Mouse (Mus musculus) forebrain, embryonic 14.5 days (tissue): Measurements from ENCODE around the gene Gm9821. TPM values are rescaled to one million over a fixed set of nuclear protein-coding genes. Genes with fewer than 3 reads are reported as not detected.

Experiments
- ATAC-seq: fragments of 200-750 bp; cut with Nextera tagmentation; 2 replicates; pipeline ENCODE4 v1.8.0; 2017; ENCODE audit warnings: mild to moderate bottlenecking, moderate library complexity
- DNase-seq: peaks from one replicate; pipeline ENCODE4 v3.0.0-alpha.2; 2015; ENCODE audit warnings: low spot score
- H3K27ac ChIP-seq: fragments of 300-500 bp; sonication (generic); 2 replicates; pipeline ENCODE4 v1.5.1; 2014; ENCODE audit warnings: low read depth, mild to moderate bottlenecking, control low read depth, low read length, moderate library complexity
- H3K27me3 ChIP-seq: fragments of 300-500 bp; sonication (generic); replicated peaks from 2 replicates; pipeline ENCODE4 v1.6.1; 2014; ENCODE audit warnings: low read length, control low read depth, mixed read lengths; ENCODE audit not compliant: control insufficient read depth, insufficient read depth
- H3K36me3 ChIP-seq: fragments of 300-500 bp; sonication (generic); 2 replicates; pipeline ENCODE4 v1.6.1; 2014; ENCODE audit warnings: low read length, control low read depth; ENCODE audit not compliant: control insufficient read depth, insufficient read depth
- H3K4me1 ChIP-seq: fragments of 300-500 bp; sonication (generic); 2 replicates; pipeline ENCODE4 v1.6.1; 2014; ENCODE audit warnings: antibody characterized with exemption, low read length, control low read depth; ENCODE audit not compliant: control insufficient read depth, insufficient read depth
- H3K4me2 ChIP-seq: fragments of 300-500 bp; sonication (generic); 2 replicates; pipeline ENCODE4 v1.6.1; 2014; ENCODE audit warnings: mild to moderate bottlenecking, control low read depth, low read length
- H3K4me3 ChIP-seq: fragments of 300-500 bp; sonication (generic); 2 replicates; pipeline ENCODE4 v1.5.1; 2014; ENCODE audit warnings: low read depth, low read length, control low read depth
- H3K9ac ChIP-seq: fragments of 300-500 bp; sonication (generic); 2 replicates; pipeline ENCODE4 v1.6.1; 2014; ENCODE audit warnings: mild to moderate bottlenecking, low read length, control low read depth, moderate library complexity
- H3K9me3 ChIP-seq: fragments of 300-500 bp; sonication (generic); replicated peaks from 2 replicates; pipeline ENCODE4 v1.6.1; 2016; ENCODE audit warnings: low read length, control low read depth, mixed read lengths; ENCODE audit not compliant: control insufficient read depth
- WGBS: fragments of 180-500 bp; shearing (Covaris S2); extraction: QIAGEN DNeasy Blood & Tissue Kit; methylation state at CpG from one replicate; pipeline ENCODE4 v1.1.7; 2014; 5-methylcytosine and 5-hydroxymethylcytosine counted together
- polyA plus RNA-seq: library from polyadenylated mRNA; unstranded; fragments of >200 nt; fragmentation: Nextera tagmentation; extraction: Ambion mirVana; gene quantifications from 2 replicates; pipeline ENCODE4 v1.2.1, GENCODE M21; 2014

Gm9821 gene
- polyA plus RNA-seq, 1 experiment from 2014 or later, result 0.20 TPM

DNA sequence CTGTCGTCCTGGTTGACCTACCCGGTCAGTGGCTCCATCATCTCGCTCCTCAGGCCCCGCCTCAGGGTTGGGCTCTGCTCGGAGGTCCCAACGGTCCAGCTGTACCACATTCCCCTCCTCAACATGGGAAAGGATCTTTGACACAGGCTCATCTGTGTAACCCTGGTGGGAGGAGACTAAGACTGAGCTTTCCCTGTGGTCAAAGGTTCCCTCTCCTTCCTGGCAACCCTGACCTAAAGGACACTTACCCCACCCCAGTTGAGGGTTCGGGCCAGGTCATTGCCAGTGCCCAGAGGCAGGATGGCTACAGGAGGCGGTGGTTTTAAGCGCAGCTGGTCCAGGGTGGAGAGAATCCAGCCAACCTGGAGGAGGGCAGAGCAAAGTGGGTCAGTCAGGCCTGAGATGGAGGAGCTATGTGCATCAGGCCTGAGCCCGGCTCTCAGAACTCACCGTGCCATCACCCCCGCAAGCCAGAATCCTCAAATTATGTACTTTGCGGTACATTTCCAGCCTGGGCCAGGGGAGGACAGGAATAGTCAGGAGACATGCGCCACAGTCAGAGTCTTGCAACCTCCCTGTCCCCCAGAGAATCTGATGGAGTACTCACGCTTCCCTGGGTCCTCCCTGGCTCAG, 6.1 kb upstream of the Gm9821 start:
- DNase-seq (no peak), ATAC-seq (no peak)
- no peak overlapping the region for H3K4me2 ChIP-seq
- H3K27me3 ChIP-seq, result no peaks in the 10 kb centered on the region
- peaks cover 48% of the 10 kb centered on the region for H3K36me3 ChIP-seq
- H3K9ac ChIP-seq, result no peak overlapping the region
- no peaks in the 10 kb centered on the region for H3K9me3 ChIP-seq
- H3K4me1 ChIP-seq, result peaks cover under 1% of the 10 kb centered on the region; the same call in 1 of the 2 replicates
- no peak overlapping the region for H3K4me3 ChIP-seq
- WGBS, result 90% methylated on average over 15 of the region's 15 CpGs
- no peak overlapping the region for H3K27ac ChIP-seq

DNA sequence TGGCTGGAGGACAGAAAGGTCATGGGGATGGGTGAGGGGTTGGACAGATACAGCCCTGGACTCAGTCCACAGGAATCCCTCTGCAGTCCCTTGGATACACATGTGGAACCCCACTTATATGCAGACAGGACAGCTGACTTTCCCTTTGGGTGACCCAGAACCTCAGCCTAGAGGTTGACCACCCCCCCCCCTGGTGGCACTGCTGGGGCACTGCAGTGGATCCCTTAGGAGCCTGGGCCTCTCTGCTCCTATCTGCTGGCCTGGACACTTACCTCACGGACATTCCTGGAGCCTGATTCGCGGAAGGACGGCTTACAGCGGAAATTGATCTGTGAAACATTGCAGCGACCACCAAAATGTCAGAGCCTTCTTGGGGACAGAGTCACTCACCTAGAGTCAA, 3.1 kb upstream of the Gm9821 start:
- no peak for ATAC-seq
- Histone ChIP-seq H3K4me2 (no peak overlapping the region), H3K9me3 (no peaks in the 10 kb centered on the region), H3K9ac (no peak overlapping the region), H3K27ac (no peak overlapping the region), H3K36me3 (peaks cover 29% of the 10 kb centered on the region), H3K4me1 (peaks cover 7% of the 10 kb centered on the region; the same call in 1 of the 2 replicates), H3K4me3 (no peak overlapping the region), H3K27me3 (no peaks in the 10 kb centered on the region)
- WGBS, result 69% methylated on average over 6 of the region's 6 CpGs
- DNase-seq, result no peak

DNA sequence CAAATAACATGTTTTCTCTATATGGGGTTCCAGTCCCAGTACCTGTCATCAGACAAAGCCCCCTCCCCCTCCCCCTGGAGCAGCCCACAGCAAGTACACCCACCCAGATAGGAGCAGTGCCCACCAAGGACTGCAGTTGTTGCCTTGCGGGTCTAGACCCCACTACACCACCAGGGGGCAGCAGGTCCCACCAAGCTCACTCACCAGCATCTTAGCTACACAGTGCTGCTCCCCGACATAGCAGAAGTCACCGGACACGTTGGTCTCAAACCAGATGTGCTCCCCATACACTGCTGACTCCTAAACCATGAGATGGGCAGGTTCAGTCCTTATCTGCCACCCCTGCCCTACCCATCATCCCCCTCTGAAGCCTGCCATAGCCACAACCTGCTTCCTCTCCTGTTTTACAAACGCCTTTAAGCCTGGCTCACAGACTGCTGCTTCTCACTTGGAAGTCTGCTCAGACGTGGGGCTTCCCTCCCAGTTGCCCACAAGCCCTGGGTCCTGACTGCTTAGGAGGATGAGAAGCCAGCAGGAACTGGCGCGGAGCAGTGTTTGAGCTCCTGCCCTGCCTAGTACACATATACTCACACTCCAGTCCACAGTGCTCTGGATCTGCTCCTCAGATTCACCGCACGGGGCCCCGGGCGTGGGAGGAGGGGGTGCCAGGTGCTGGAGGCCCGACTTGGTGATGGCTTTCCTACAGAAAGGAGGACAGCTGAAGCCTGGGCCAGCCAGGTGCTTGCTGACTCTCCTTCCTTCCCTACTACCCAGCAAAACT, 1.1 kb upstream of the Gm9821 start:
- WGBS, result 49% methylated on average over 13 of the region's 13 CpGs
- Histone ChIP-seq H3K9me3 (no peaks in the 10 kb centered on the region), H3K36me3 (peaks cover 9% of the 10 kb centered on the region), H3K4me1 (peaks cover 17% of the 10 kb centered on the region), H3K4me3 (no peak overlapping the region), H3K4me2 (no peak overlapping the region), H3K27me3 (no peaks in the 10 kb centered on the region), H3K9ac (no peak overlapping the region), H3K27ac (no peak overlapping the region)
- ATAC-seq, result peak; percentile 83
- peak; percentile 82 for DNase-seq

DNA sequence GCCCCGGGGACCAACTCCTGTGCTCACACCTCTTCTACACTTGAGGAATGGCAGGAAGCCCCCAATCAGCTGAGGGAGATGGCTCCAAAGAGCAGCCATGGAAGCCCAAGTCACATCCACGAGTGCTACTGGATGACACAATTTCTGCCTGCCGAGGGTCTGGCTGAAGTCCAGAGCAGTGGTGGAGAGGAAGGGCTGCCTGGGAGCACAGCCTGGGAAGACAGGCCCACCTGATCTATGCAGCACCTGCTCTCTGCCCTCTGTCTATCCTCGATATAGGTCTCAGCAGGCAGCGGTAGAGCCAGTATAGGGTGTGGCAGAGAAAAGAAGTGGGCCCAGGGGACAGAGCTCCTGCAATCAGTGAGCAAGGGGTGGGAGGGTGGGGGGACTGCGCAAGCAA, 1.3 kb downstream of the Gm9821 start:
- no peak for ATAC-seq
- no peak overlapping the region for H3K9ac ChIP-seq
- no peak overlapping the region for H3K27ac ChIP-seq
- H3K36me3 ChIP-seq, result 0 out of 2 replicates have a peak, but pooled peaks cover 4% of the 10 kb centered on the region
- no peak overlapping the region for H3K4me2 ChIP-seq
- WGBS, result 60% methylated on average over 6 of the region's 6 CpGs
- no peaks in the 10 kb centered on the region for H3K9me3 ChIP-seq
- peaks cover 33% of the 10 kb centered on the region for H3K4me1 ChIP-seq
- H3K4me3 ChIP-seq, result no peak overlapping the region
- no peaks in the 10 kb centered on the region for H3K27me3 ChIP-seq
- DNase-seq, result no peak

DNA sequence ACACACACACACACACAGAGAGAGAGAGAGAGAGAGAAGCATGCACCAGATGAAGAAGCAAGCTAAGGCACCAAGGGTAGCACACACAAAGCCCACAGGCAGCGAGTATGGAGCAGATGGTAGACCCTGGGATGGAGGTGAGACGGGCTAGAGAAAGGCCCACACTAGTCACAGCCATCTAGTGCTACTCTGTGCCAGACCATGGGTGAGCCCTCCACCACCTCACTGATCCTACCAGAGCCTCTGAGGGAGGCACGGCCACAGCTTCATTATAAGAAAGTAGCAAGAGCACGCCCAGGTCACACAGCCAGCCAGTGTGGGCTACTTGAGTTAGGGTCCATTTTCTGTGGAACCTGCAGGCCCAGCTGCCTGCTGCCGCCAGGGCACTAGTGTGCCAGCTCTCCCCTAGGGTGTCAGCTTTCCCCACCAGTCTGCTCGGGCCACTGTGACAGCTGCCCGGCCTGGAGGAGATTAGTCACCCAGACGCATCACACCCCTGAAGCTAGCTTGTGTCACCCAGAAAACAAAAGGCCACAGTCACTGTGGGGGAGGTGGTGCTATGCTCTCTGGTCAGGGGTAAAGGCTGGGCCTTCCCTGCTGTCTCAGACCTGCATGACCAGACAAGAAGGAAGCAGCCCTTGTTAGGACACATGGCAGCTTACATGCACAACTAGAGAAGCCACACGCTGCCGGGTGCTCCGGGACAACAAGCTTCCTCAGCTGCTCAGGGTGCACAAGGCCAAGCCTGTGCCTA, 2.1 kb downstream of the Gm9821 start:
- H3K4me1 ChIP-seq, result peaks cover 33% of the 10 kb centered on the region
- ATAC-seq, result no peak
- H3K4me3 ChIP-seq, result no peak overlapping the region
- peak overlapping the region; percentile 39 for H3K27ac ChIP-seq
- no peaks in the 10 kb centered on the region for H3K27me3 ChIP-seq
- WGBS, result 46% methylated on average over 11 of the region's 11 CpGs
- 0 out of 2 replicates have a peak overlapping the region, but pooled peaks have one; percentile 25 for H3K9ac ChIP-seq
- no peak for DNase-seq
- no peaks in the 10 kb centered on the region for H3K9me3 ChIP-seq
- H3K36me3 ChIP-seq, result no peaks in the 10 kb centered on the region
- no peak overlapping the region for H3K4me2 ChIP-seq

DNA sequence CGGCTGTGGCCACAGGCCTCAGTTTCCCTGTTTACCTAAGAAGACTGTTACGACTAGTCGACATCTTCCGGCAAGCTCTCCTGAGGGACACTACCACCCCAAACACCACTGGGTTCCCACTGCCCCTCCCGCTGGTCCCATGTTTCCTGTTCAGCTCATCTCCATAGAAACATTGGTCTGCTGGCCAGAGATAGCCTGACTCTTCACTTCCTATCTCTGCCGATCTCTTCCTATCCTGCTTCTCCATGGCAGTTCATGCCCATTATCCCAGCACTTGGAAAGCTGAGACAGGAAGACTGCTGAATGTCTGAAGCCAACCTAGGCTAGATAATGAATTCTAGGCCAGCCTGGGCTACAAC, 2.6 kb downstream of the Gm9821 start:
- H3K4me2 ChIP-seq, result no peak overlapping the region
- H3K36me3 ChIP-seq, result no peaks in the 10 kb centered on the region
- ATAC-seq (no peak), DNase-seq (no peak)
- H3K27me3 ChIP-seq, result no peaks in the 10 kb centered on the region
- peak overlapping the region; percentile 39; the same call in 1 of the 2 replicates for H3K27ac ChIP-seq
- H3K4me3 ChIP-seq, result no peak overlapping the region
- no peaks in the 10 kb centered on the region for H3K9me3 ChIP-seq
- peaks cover 33% of the 10 kb centered on the region for H3K4me1 ChIP-seq
- no peak overlapping the region for H3K9ac ChIP-seq
- 85% methylated on average over 6 of the region's 6 CpGs for WGBS

DNA sequence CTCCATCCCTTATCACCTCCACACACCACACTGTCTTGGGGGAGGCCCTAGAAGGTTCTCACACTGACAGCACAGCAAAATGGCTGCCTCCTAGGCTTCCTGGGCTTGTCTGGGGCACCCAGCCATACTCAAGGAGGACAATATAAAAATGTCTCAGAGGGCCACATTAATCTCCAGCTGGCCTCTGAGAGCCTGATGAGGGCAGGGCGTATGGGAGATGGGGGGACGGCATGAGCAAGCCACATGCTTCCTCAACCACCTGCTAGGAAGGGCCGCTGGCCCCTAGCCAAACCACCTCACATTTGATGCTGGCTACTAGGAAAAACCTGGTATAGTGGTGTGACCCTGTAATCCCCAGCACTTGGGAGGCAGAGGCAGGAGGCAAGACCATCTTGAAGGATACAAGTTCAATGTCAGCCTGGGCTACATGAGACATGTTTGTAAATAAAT, 3.3 kb downstream of the Gm9821 start:
- no peak overlapping the region for H3K4me2 ChIP-seq
- no peak overlapping the region; the same call in 1 of the 2 replicates for H3K27ac ChIP-seq
- H3K27me3 ChIP-seq, result no peaks in the 10 kb centered on the region
- H3K9me3 ChIP-seq, result no peaks in the 10 kb centered on the region
- peaks cover 33% of the 10 kb centered on the region for H3K4me1 ChIP-seq
- no peak overlapping the region for H3K4me3 ChIP-seq
- H3K36me3 ChIP-seq, result no peaks in the 10 kb centered on the region
- DNase-seq (no peak), ATAC-seq (no peak)
- 68% methylated on average over 3 of the region's 3 CpGs for WGBS
- H3K9ac ChIP-seq, result no peak overlapping the region

DNA sequence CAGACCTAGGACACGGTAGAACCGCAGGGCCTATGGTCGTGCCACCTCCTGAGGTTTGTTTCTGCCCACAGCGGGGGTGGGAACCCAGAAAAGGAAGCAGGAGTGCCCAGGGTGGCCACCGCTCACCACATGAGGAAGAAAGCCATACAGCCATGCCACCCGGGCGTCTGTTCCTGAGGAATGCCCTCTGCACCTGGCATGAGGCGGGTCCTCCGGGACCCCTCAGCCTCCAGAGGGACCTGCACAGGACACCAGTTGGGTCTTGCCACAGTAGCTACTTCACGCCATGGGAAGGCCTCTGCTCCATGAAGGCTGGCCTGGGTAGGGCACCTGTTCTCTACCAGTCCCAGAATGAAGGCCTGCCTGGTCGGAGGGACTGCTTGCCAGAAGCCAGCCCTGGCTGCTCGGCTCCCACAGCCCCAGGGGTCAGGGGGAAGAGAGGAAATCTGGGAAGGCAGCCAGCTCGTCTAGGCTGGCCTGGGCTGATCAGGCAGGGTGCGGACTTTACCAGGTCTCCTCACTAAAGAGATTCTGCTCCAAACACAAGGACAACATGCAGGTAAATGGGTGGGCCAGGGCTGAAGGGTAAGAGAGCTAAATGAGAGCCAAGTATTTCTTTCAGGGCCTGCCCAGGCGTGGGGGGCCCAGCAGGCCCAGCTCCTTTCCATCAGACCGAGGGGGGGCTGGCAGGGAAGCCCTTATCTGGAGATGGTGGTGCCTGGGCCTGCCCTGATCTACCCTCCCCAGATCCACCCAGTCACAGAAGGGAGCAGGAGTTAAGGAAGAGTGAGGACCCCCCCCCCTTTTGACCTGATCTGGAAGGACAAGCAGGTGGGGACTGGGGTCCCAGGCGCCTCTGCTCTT, 4.1 kb downstream of the Gm9821 start:
- Histone ChIP-seq H3K36me3 (no peaks in the 10 kb centered on the region), H3K9ac (peak overlapping the region; percentile 35), H3K4me2 (peak overlapping the region; percentile 32), H3K9me3 (no peaks in the 10 kb centered on the region), H3K4me1 (peaks cover 31% of the 10 kb centered on the region), H3K4me3 (no peak overlapping the region), H3K27me3 (no peaks in the 10 kb centered on the region), H3K27ac (peak overlapping the region; percentile 84)
- peak; percentile 61 for DNase-seq
- 60% methylated on average over 17 of the region's 17 CpGs for WGBS
- ATAC-seq, result peak; percentile 27
